Mouse (Mus musculus) liver, embryonic 14.5 days (tissue): ENCODE data around the gene Zbtb7b.

Experiments used
- CTCF ChIP-seq: IDR thresholded peaks from 2 replicates; pipeline ENCODE4 v1.5.1; 2016; ENCODE audit warnings: antibody characterized with exemption, low read depth, control low read depth
- EP300 ChIP-seq: IDR thresholded peaks from 2 replicates; pipeline ENCODE4 v1.6.1; 2016; ENCODE audit warnings: antibody characterized with exemption, low read depth

- TF ChIP-seq EP300 (no peak), CTCF (no peak)
Measured at GRCm38 (mm10) chr3:89417840-89418169, 23.2 kb upstream of the Zbtb7b start.
